Mouse (Mus musculus) megakaryocyte, embryonic 14.5 days (primary cell): ENCODE measurements around the gene Syvn1. TPM values are rescaled to one million over a fixed set of nuclear protein-coding genes. Genes with fewer than 3 reads are reported as not detected.
"Not testable (repeated sequence)": the region's sequence is repeated elsewhere in the genome, so short reads cannot be mapped to it uniquely, and the experiment has no call there.

Experiments
- H3K27me3 ChIP-seq: replicated peaks from 2 replicates; pipeline ENCODE3; 2012; ENCODE audit warnings: inconsistent platforms
- H3K36me3 ChIP-seq: replicated peaks from 2 replicates; pipeline ENCODE3; 2012; ENCODE audit warnings: low read length, inconsistent platforms, mixed read lengths
- H3K4me1 ChIP-seq: 2 replicates; pipeline ENCODE4 v1.6.1; 2012; ENCODE audit warnings: inconsistent platforms
- H3K4me3 ChIP-seq: replicated peaks from 2 replicates; pipeline ENCODE3; 2012; ENCODE audit warnings: moderate library complexity, mild to moderate bottlenecking, inconsistent platforms
- H3K9me3 ChIP-seq: 2 replicates; pipeline ENCODE4 v1.6.1; 2012; ENCODE audit warnings: inconsistent platforms
- FLI1 ChIP-seq: IDR thresholded peaks from 2 replicates; pipeline ENCODE4 v1.6.1; 2012; ENCODE audit warnings: low read length, inconsistent platforms, mixed read lengths
- GATA1 ChIP-seq: IDR thresholded peaks from 3 replicates; pipeline ENCODE4 v1.6.1; 2012; ENCODE audit warnings: mixed read lengths, low read length, inconsistent platforms, borderline replicate concordance
- polyA plus RNA-seq: library from polyadenylated mRNA; stranded (reverse); fragments of >175 nt; gene quantifications from 2 replicates; pipeline ENCODE4 v1.2.3, GENCODE M21; 2012; ENCODE audit warnings: low replicate concordance; ENCODE audit not compliant: insufficient read depth

Gene Syvn1
- polyA plus RNA-seq, 1 experiment = 129 TPM

- H3K9me3 ChIP-seq = no peaks in the 10 kb centered on the region
- no peak for TF ChIP-seq GATA1
- TF ChIP-seq FLI1 = no peak
- no peaks in the 10 kb centered on the region for H3K36me3 ChIP-seq
- peaks cover 2% of the 10 kb centered on the region for H3K27me3 ChIP-seq
- H3K4me1 ChIP-seq = peaks cover 32% of the 10 kb centered on the region
- no peak overlapping the region for H3K4me3 ChIP-seq
Observed at GRCm38 (mm10) chr19:6040002-6040401, 6.4 kb upstream of the Syvn1 start.

GRCm38 (mm10) chr19:6042293-6042692 is 4.1 kb upstream of the Syvn1 start:
- peaks cover 30% of the 10 kb centered on the region for H3K4me1 ChIP-seq
- TF ChIP-seq GATA1 (no peak), FLI1 (no peak)
- H3K36me3 ChIP-seq = no peaks in the 10 kb centered on the region
- H3K27me3 ChIP-seq = no peaks in the 10 kb centered on the region
- H3K9me3 ChIP-seq = no peaks in the 10 kb centered on the region
- no peak overlapping the region for H3K4me3 ChIP-seq

GRCm38 (mm10) chr19:6044102-6044501 is 2.3 kb upstream of the Syvn1 start:
- H3K27me3 ChIP-seq, H3K4me3 ChIP-seq, H3K9me3 ChIP-seq: not testable (repeated sequence)
- Histone ChIP-seq H3K4me1 (peaks cover 36% of the 10 kb centered on the region), H3K36me3 (peaks cover 14% of the 10 kb centered on the region)

GRCm38 (mm10) chr19:6045366-6046293 is 746 bp upstream of the Syvn1 start:
- no peaks in the 10 kb centered on the region for H3K27me3 ChIP-seq
- H3K36me3 ChIP-seq = peaks cover 29% of the 10 kb centered on the region
- H3K4me1 ChIP-seq = peaks cover 52% of the 10 kb centered on the region
- peak overlapping the region; percentile 97 for H3K4me3 ChIP-seq
- TF ChIP-seq GATA1 (no peak), FLI1 (no peak)
- H3K9me3 ChIP-seq = no peaks in the 10 kb centered on the region

- Histone ChIP-seq H3K36me3 (peaks cover 46% of the 10 kb centered on the region), H3K4me1 (peaks cover 63% of the 10 kb centered on the region), H3K27me3 (no peaks in the 10 kb centered on the region), H3K4me3 (peak overlapping the region; percentile 97), H3K9me3 (no peaks in the 10 kb centered on the region)
- TF ChIP-seq GATA1 = no peak
- TF ChIP-seq FLI1 = no peak
Observed at GRCm38 (mm10) chr19:6047154-6047898, 950 bp downstream of the Syvn1 start.

GRCm38 (mm10) chr19:6047899-6048166 is 1.5 kb downstream of the Syvn1 start:
- H3K9me3 ChIP-seq = no peaks in the 10 kb centered on the region
- no peaks in the 10 kb centered on the region for H3K27me3 ChIP-seq
- H3K4me3 ChIP-seq = peak overlapping the region; percentile 97
- peaks cover 51% of the 10 kb centered on the region for H3K36me3 ChIP-seq
- peaks cover 67% of the 10 kb centered on the region for H3K4me1 ChIP-seq
- TF ChIP-seq GATA1 (no peak), FLI1 (no peak)

- peak overlapping the region; percentile 97 for H3K4me3 ChIP-seq
- no peak for TF ChIP-seq FLI1
- TF ChIP-seq GATA1 = no peak
- no peaks in the 10 kb centered on the region for H3K27me3 ChIP-seq
- peaks cover 61% of the 10 kb centered on the region for H3K36me3 ChIP-seq
- no peaks in the 10 kb centered on the region for H3K9me3 ChIP-seq
- peaks cover 76% of the 10 kb centered on the region for H3K4me1 ChIP-seq
Observed at GRCm38 (mm10) chr19:6048681-6049410, 2.5 kb downstream of the Syvn1 start.

- TF ChIP-seq GATA1 (no peak), FLI1 (no peak)
- H3K36me3 ChIP-seq = peaks cover 84% of the 10 kb centered on the region
- H3K27me3 ChIP-seq = no peaks in the 10 kb centered on the region
- peaks cover 92% of the 10 kb centered on the region for H3K4me1 ChIP-seq
- no peak overlapping the region for H3K4me3 ChIP-seq
- H3K9me3 ChIP-seq = no peaks in the 10 kb centered on the region
Observed at GRCm38 (mm10) chr19:6052516-6052915, 6.1 kb downstream of the Syvn1 start.

- peaks cover 83% of the 10 kb centered on the region for H3K4me1 ChIP-seq
- H3K27me3 ChIP-seq = no peaks in the 10 kb centered on the region
Observed at GRCm38 (mm10) chr19:6054296-6054695, 7.9 kb downstream of the Syvn1 start.

GRCm38 (mm10) chr19:6056696-6057095 is 10.3 kb downstream of the Syvn1 start:
- Histone ChIP-seq H3K9me3 (no peaks in the 10 kb centered on the region), H3K4me1 (peaks cover 67% of the 10 kb centered on the region), H3K36me3 (peaks cover 54% of the 10 kb centered on the region), H3K4me3 (peak overlapping the region; percentile 100), H3K27me3 (no peaks in the 10 kb centered on the region)
- TF ChIP-seq FLI1 = no peak
- no peak for TF ChIP-seq GATA1

More at GRCm38 (mm10) chr19:6054296-6054695, 7.9 kb downstream of the Syvn1 start:
- Histone ChIP-seq H3K9me3 (no peaks in the 10 kb centered on the region), H3K4me3 (no peak overlapping the region), H3K36me3 (peaks cover 77% of the 10 kb centered on the region)
- TF ChIP-seq FLI1 (no peak), GATA1 (no peak)
